Mouse (Mus musculus) CH12.LX (cell line): ENCODE measurements at regions not wholly inside any gene's neighbourhood (a gene's known extent, or its start where the extent isn't known, plus 50 kb on each side); places are given as distances from the start of the nearest gene placed in this dataset.

ENCODE experiments used
- CTCF ChIP-seq, 2 experiments: IDR thresholded peaks in 1 of 2; conservative IDR thresholded peaks in 1 of 2; 2 replicates each; pipeline ENCODE4 v1.5.1; 2011 to 2012; ENCODE audit warnings: low read depth in 2 of 2, low read length in 2 of 2, improper control_type of control experiment in 1 of 2, inconsistent platforms in 1 of 2, mild to moderate bottlenecking in 1 of 2, moderate library complexity in 1 of 2
- MYC ChIP-seq: IDR thresholded peaks from 2 replicates; pipeline ENCODE4 v1.6.1; 2011; ENCODE audit warnings: low read depth, mild to moderate bottlenecking, improper control_type of control experiment, low read length
- ZC3H11A ChIP-seq: IDR thresholded peaks from 2 replicates; pipeline ENCODE4 v1.6.1; 2012; ENCODE audit warnings: low read depth, mild to moderate bottlenecking, inconsistent platforms, low read length, improper control_type of control experiment

GRCm38 (mm10) chr13:90725053-90725827 is 179.9 kb downstream of the Atp6ap1l start:
- TF ChIP-seq CTCF (conservative IDR thresholded peaks at IDR 0.05 in 1 of 2, IDR thresholded peaks at IDR 0.05 in 1 of 2; ENCODE audit: low read depth in 2 of 2, low read length in 2 of 2) (no peak), MYC (no peak), ZC3H11A (no peak)
